Mouse (Mus musculus): ENCODE data around the gene Efr3b. TPM values are rescaled to one million over a fixed set of nuclear protein-coding genes. Genes with fewer than 3 reads are reported as not detected.
A peak's percentile ranks its signal among the peaks of the same experiment; 100 is the strongest.

Gene Efr3b
- polyA plus RNA-seq, 1 experiment from 2014 or later = 3.5 TPM

GRCm38 (mm10) chr12:4028516-4028915 is 10.2 kb downstream of the Efr3b start:
- 78% methylated on average over 11 of the region's 11 CpGs for WGBS
- ATAC-seq (ENCODE audit: insufficient number of reproducible peaks, low FRiP score, low TSS enrichment, low read depth) = no peak
- Histone ChIP-seq H3K27ac (no peak overlapping the region), H3K9me3 (no peaks in the 10 kb centered on the region), H3K9ac (no peak overlapping the region), H3K36me3 (no peaks in the 10 kb centered on the region), H3K4me2 (no peak overlapping the region), H3K27me3 (no peaks in the 10 kb centered on the region), H3K4me3 (no peak overlapping the region), H3K4me1 (peaks cover 2% of the 10 kb centered on the region; the same call in 1 of the 2 replicates)

- Histone ChIP-seq H3K4me3 (no peak overlapping the region), H3K27me3 (no peaks in the 10 kb centered on the region), H3K9ac (no peak overlapping the region), H3K36me3 (no peaks in the 10 kb centered on the region), H3K9me3 (no peaks in the 10 kb centered on the region), H3K4me2 (no peak overlapping the region), H3K27ac (no peak overlapping the region), H3K4me1 (peaks cover 7% of the 10 kb centered on the region; the same call in 1 of the 2 replicates)
- ATAC-seq (ENCODE audit: insufficient number of reproducible peaks, low FRiP score, low TSS enrichment, low read depth) = no peak
- WGBS = 71% methylated on average over 5 of the region's 5 CpGs
Observed at GRCm38 (mm10) chr12:4024356-4024755, 14.4 kb downstream of the Efr3b start.

- Histone ChIP-seq H3K4me3 (no peak overlapping the region), H3K9me3 (no peaks in the 10 kb centered on the region), H3K27ac (no peak overlapping the region), H3K4me2 (no peak overlapping the region), H3K4me1 (peaks cover 7% of the 10 kb centered on the region; the same call in 1 of the 2 replicates), H3K9ac (no peak overlapping the region), H3K27me3 (no peaks in the 10 kb centered on the region), H3K36me3 (no peaks in the 10 kb centered on the region)
- no peak for ATAC-seq (ENCODE audit: insufficient number of reproducible peaks, low FRiP score, low TSS enrichment, low read depth)
- 92% methylated on average over 14 of the region's 14 CpGs for WGBS
Observed at GRCm38 (mm10) chr12:4023501-4023900, 15.2 kb downstream of the Efr3b start.

- WGBS = 59% methylated on average over 7 of the region's 7 CpGs
- ATAC-seq (ENCODE audit: insufficient number of reproducible peaks, low FRiP score, low TSS enrichment, low read depth) = no peak
- no peaks in the 10 kb centered on the region for H3K27me3 ChIP-seq
Observed at GRCm38 (mm10) chr12:4022845-4023244, 15.9 kb downstream of the Efr3b start.

GRCm38 (mm10) chr12:4020505-4020904 is 18.2 kb downstream of the Efr3b start:
- Histone ChIP-seq H3K36me3 (no peaks in the 10 kb centered on the region), H3K4me2 (no peak overlapping the region), H3K4me3 (no peak overlapping the region), H3K9ac (no peak overlapping the region), H3K27me3 (no peaks in the 10 kb centered on the region), H3K9me3 (no peaks in the 10 kb centered on the region), H3K27ac (no peak overlapping the region), H3K4me1 (peaks cover 7% of the 10 kb centered on the region; the same call in 1 of the 2 replicates)
- WGBS = 41% methylated on average over 8 of the region's 8 CpGs
- ATAC-seq (ENCODE audit: insufficient number of reproducible peaks, low FRiP score, low TSS enrichment, low read depth) = no peak

More at GRCm38 (mm10) chr12:4022845-4023244, 15.9 kb downstream of the Efr3b start:
- Histone ChIP-seq H3K4me1 (peaks cover 7% of the 10 kb centered on the region; the same call in 1 of the 2 replicates), H3K4me2 (no peak overlapping the region), H3K27ac (no peak overlapping the region), H3K4me3 (no peak overlapping the region), H3K9ac (no peak overlapping the region), H3K9me3 (no peaks in the 10 kb centered on the region), H3K36me3 (no peaks in the 10 kb centered on the region)

- Histone ChIP-seq H3K4me2 (no peak overlapping the region), H3K27me3 (no peaks in the 10 kb centered on the region), H3K9me3 (no peaks in the 10 kb centered on the region), H3K4me3 (no peak overlapping the region), H3K27ac (no peak overlapping the region), H3K9ac (no peak overlapping the region), H3K4me1 (no peaks in the 10 kb centered on the region), H3K36me3 (no peaks in the 10 kb centered on the region)
- WGBS = 55% methylated on average over 7 of the region's 7 CpGs
- ATAC-seq (ENCODE audit: insufficient number of reproducible peaks, low FRiP score, low TSS enrichment, low read depth) = no peak
Observed at GRCm38 (mm10) chr12:4016321-4016720, 22.4 kb downstream of the Efr3b start.

GRCm38 (mm10) chr12:4015741-4016140 is 23.0 kb downstream of the Efr3b start:
- Histone ChIP-seq H3K36me3 (no peaks in the 10 kb centered on the region), H3K9me3 (no peaks in the 10 kb centered on the region), H3K27me3 (no peaks in the 10 kb centered on the region), H3K27ac (no peak overlapping the region), H3K4me3 (no peak overlapping the region), H3K9ac (no peak overlapping the region), H3K4me1 (no peaks in the 10 kb centered on the region), H3K4me2 (no peak overlapping the region)
- 71% methylated on average over 4 of the region's 4 CpGs for WGBS
- ATAC-seq (ENCODE audit: insufficient number of reproducible peaks, low FRiP score, low TSS enrichment, low read depth) = no peak

GRCm38 (mm10) chr12:4015255-4015654 is 23.5 kb downstream of the Efr3b start:
- WGBS = 77% methylated on average over 7 of the region's 7 CpGs
- Histone ChIP-seq H3K9me3 (no peaks in the 10 kb centered on the region), H3K4me2 (no peak overlapping the region), H3K27me3 (no peaks in the 10 kb centered on the region), H3K36me3 (no peaks in the 10 kb centered on the region), H3K27ac (no peak overlapping the region), H3K4me1 (no peaks in the 10 kb centered on the region), H3K9ac (no peak overlapping the region), H3K4me3 (no peak overlapping the region)
- no peak for ATAC-seq (ENCODE audit: insufficient number of reproducible peaks, low FRiP score, low TSS enrichment, low read depth)

- Histone ChIP-seq H3K9ac (no peak overlapping the region), H3K27ac (no peak overlapping the region), H3K9me3 (no peaks in the 10 kb centered on the region), H3K4me1 (peaks cover 9% of the 10 kb centered on the region; the same call in 1 of the 2 replicates), H3K27me3 (no peaks in the 10 kb centered on the region), H3K4me2 (no peak overlapping the region), H3K4me3 (no peak overlapping the region), H3K36me3 (no peaks in the 10 kb centered on the region)
- 81% methylated on average over 5 of the region's 5 CpGs for WGBS
- ATAC-seq (ENCODE audit: insufficient number of reproducible peaks, low FRiP score, low TSS enrichment, low read depth) = no peak
Observed at GRCm38 (mm10) chr12:4011715-4012114, 27.0 kb downstream of the Efr3b start.

GRCm38 (mm10) chr12:4011301-4011700 is 27.4 kb downstream of the Efr3b start:
- Histone ChIP-seq H3K9me3 (no peaks in the 10 kb centered on the region), H3K4me1 (peaks cover 9% of the 10 kb centered on the region; the same call in 1 of the 2 replicates), H3K4me3 (no peak overlapping the region), H3K36me3 (no peaks in the 10 kb centered on the region), H3K4me2 (no peak overlapping the region), H3K9ac (no peak overlapping the region), H3K27me3 (no peaks in the 10 kb centered on the region), H3K27ac (no peak overlapping the region)
- no peak for ATAC-seq (ENCODE audit: insufficient number of reproducible peaks, low FRiP score, low TSS enrichment, low read depth)
- 72% methylated on average over 4 of the region's 4 CpGs for WGBS

- Histone ChIP-seq H3K4me2 (no peak overlapping the region), H3K27ac (no peak overlapping the region), H3K9ac (no peak overlapping the region), H3K36me3 (no peaks in the 10 kb centered on the region), H3K4me1 (peaks cover 9% of the 10 kb centered on the region; the same call in 1 of the 2 replicates), H3K4me3 (no peak overlapping the region), H3K9me3 (no peaks in the 10 kb centered on the region), H3K27me3 (no peaks in the 10 kb centered on the region)
- ATAC-seq (ENCODE audit: insufficient number of reproducible peaks, low FRiP score, low TSS enrichment, low read depth) = no peak
- WGBS = 41% methylated on average over 12 of the region's 12 CpGs
Observed at GRCm38 (mm10) chr12:4008731-4009130, 30.0 kb downstream of the Efr3b start.

GRCm38 (mm10) chr12:4007766-4008165 is 30.9 kb downstream of the Efr3b start:
- ATAC-seq (ENCODE audit: insufficient number of reproducible peaks, low FRiP score, low TSS enrichment, low read depth) = no peak
- Histone ChIP-seq H3K27ac (no peak overlapping the region), H3K4me3 (no peak overlapping the region), H3K4me1 (peaks cover 9% of the 10 kb centered on the region; the same call in 1 of the 2 replicates), H3K9me3 (no peaks in the 10 kb centered on the region), H3K36me3 (no peaks in the 10 kb centered on the region), H3K27me3 (no peaks in the 10 kb centered on the region), H3K4me2 (no peak overlapping the region), H3K9ac (no peak overlapping the region)
- 55% methylated on average over 4 of the region's 4 CpGs for WGBS

- peaks cover 9% of the 10 kb centered on the region; the same call in 1 of the 2 replicates for H3K4me1 ChIP-seq
- no peaks in the 10 kb centered on the region for H3K9me3 ChIP-seq
- no peak for ATAC-seq (ENCODE audit: insufficient number of reproducible peaks, low FRiP score, low TSS enrichment, low read depth)
- H3K27me3 ChIP-seq = no peaks in the 10 kb centered on the region
- no peak overlapping the region for H3K9ac ChIP-seq
- H3K27ac ChIP-seq = 0 out of 2 replicates have a peak overlapping the region, but pooled peaks have one; percentile 5
- H3K36me3 ChIP-seq = no peaks in the 10 kb centered on the region
- WGBS = 57% methylated on average over 4 of the region's 4 CpGs
- no peak overlapping the region for H3K4me2 ChIP-seq
- no peak overlapping the region for H3K4me3 ChIP-seq
Observed at GRCm38 (mm10) chr12:4007181-4007580, 31.5 kb downstream of the Efr3b start.
